Mouse (Mus musculus) kidney, postnatal 25 days (tissue): Measurements from ENCODE around the gene Irf2bp1.

ENCODE experiments used
- DNase-seq, 2 experiments: peaks; one replicate each; pipeline ENCODE4 v3.0.0; 2021; ENCODE audit warnings: mixed read lengths in 2 of 2

The Irf2bp1 gene

DNA sequence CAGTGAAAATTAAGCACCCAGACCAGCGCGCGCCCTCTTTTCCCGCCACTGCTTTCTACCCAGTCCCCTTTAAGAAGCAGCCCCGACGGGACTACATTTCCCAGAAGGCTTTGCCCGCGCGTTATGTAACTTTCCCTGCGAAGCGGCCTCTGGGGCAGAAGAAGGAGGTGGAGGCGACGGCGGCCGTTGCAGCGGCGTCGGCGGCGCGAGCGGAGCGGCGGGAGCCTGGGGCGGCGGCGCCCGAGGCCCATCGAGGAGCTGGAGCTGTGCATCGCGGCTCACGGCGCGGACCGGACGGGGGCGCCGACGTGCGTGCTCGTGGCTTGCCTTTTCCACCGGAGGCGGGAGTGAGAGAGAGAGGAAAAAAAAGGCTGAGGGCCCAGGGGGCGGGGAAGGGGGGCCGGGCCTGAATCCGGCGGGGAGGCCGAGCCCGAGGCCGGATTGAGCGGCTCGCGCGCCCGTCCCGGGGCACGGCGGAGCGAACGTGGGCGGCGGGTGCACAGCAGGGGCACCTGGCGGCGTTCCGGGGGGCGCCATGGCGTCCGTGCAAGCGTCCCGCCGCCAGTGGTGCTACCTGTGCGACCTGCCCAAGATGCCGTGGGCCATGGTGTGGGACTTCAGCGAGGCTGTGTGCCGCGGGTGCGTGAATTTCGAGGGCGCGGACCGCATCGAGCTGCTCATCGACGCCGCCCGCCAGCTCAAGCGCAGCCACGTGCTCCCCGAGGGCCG, at the start of gene Irf2bp1:
Gene Irf2bp1 (plus strand): TSS at position 143 of the 729 bp plus-strand sequence.
- DNase-seq, result peak; percentile 96

- DNase-seq, result peak; percentile 49 to 63
Measured at GRCm38 (mm10) chr7:18957569-18958383, 46.1 kb upstream of the Irf2bp1 start.

- DNase-seq, result no peak
Measured at GRCm38 (mm10) chr7:18958384-18958766, 45.5 kb upstream of the Irf2bp1 start.

DNA sequence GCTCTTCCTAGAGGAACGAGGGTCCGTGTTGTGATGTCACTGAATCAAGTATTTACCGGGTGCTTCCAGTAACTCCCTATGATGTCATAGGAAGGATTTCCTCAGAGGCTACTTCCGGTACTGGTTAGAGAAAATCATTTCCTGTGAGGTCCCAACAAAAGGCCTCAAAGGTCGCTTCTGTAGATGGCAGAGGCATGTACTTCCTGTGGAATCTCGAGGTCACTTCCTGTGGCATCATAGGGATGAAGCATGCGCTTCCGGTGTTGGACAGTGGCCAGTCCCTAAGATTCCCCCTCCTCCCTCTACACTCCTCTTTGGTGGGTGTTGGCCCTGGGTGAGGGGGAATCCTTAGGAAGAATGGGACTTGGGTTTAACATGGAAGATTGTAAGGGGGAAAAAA, 44.4 kb upstream of the Irf2bp1 start:
- peak; percentile 68 to 72 for DNase-seq

- no peak for DNase-seq
Measured at GRCm38 (mm10) chr7:18962171-18962792, 41.6 kb upstream of the Irf2bp1 start.

DNA sequence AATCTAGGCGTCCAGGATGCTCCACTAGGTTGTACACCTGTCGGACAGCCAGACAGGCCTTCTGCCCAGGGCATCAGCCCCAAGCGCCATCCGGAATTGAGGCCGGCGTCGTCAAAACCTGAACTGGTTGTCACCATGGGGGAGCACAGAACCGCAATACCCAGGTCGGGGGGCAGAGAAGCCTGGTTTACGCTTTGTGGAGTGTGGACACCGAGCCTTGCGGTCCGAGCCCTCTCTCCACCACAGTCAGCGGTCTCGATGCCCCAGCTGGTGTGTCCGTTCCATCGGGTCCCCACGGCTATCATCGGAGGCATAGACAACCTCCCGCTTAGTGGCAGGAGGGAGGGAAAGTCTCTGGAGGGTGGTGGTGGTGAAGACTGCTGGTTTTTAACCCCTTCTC, 41.0 kb upstream of the Irf2bp1 start:
- DNase-seq, result no peak

- DNase-seq, result peak in 1 of 2 experiments; percentile 43
Measured at GRCm38 (mm10) chr7:18963294-18963843, 40.5 kb upstream of the Irf2bp1 start.

GRCm38 (mm10) chr7:18965312-18965711, 38.5 kb upstream of the Irf2bp1 start:
- DNase-seq, result no peak

- DNase-seq, result no peak
Measured at GRCm38 (mm10) chr7:18967603-18968002, 36.2 kb upstream of the Irf2bp1 start.

DNA sequence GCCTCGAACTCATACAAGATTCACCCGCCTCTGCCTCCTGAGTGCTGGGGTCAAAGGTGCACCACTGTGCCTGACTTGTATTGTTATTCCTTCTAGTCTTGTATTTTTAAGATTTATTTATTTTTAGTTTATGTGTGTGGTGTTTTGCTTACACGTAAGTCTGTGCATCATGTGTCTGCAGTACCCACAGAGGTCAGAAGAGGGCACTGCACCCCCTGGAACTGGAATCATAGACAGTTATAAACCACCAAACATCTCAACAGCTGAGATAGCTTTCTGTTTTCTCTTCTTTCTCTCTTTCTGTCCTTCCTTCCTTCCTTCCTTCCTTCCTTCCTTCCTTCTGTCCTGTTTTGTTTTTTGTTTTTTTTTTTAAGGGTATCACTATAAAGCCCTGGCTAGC, 32.9 kb upstream of the Irf2bp1 start:
- DNase-seq, result no peak

- DNase-seq, result no peak
Measured at GRCm38 (mm10) chr7:18978381-18978780, 25.5 kb upstream of the Irf2bp1 start.

GRCm38 (mm10) chr7:18986503-18986902, 17.3 kb upstream of the Irf2bp1 start:
- DNase-seq, result no peak

DNA sequence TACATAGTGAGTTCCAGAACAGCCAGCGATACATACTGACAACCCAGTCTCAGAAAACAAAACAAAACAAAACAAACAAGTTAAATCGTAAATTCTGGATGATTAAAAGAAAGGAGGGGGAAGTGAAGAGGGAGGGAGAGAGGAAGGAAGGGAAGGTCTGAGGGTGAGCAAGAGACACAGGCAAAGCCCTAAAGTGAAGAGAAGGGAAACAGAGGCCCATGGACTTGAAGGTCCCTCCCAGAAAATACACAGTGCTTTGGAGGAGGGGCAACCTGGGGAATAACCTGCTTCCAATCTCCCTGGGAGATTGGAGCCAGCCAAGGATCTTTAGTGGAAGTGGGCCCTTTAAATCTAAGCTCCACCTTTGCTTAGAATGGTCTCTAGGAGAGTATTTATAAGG, 16.7 kb upstream of the Irf2bp1 start, which contains the start of gene Nanos2:
Gene Nanos2 (plus strand): TSS at position 301 of the 400 bp plus-strand sequence.
- DNase-seq, result no peak

- DNase-seq, result no peak
Measured at GRCm38 (mm10) chr7:18987747-18988146, 16.1 kb upstream of the Irf2bp1 start.

DNA sequence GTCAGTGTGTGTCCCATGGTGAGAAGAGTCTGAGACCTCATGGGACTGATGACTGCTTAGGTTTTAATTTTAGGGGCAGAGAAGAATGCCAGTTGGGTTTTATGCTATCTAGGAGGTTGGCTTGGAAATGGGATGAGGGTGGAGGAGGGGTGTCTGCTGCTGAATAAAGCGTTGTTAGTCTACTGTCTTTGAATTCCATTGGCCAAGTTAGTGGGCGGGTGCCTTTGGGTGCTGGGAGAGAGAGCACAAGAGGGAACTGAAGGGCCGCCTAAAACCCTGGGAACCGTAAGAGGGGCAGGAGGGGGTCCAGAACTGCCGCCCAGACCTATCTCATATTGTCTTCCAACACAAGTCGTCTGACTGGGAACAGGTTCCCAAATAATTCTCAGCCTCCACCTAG, 15.1 kb upstream of the Irf2bp1 start:
- no peak for DNase-seq

DNA sequence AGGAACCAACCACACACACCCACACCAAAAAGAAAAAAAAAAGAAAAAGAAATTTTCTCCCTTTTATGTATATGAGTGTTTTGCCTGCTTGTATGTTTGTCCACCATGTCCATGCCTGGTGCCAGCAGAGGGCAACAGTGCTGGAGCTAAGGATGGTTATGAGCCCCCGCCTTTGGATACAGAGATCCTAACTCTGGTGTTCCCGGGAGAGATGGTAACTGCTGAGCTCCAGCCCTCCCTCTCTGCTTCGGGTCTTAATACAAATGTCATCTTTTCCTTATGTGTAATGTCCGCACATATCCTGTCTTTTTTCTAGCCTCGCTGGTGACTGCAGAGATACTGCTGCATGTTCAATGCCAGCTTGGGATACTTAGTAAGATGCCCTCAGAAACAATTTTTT, 13.8 kb upstream of the Irf2bp1 start:
- no peak for DNase-seq

DNA sequence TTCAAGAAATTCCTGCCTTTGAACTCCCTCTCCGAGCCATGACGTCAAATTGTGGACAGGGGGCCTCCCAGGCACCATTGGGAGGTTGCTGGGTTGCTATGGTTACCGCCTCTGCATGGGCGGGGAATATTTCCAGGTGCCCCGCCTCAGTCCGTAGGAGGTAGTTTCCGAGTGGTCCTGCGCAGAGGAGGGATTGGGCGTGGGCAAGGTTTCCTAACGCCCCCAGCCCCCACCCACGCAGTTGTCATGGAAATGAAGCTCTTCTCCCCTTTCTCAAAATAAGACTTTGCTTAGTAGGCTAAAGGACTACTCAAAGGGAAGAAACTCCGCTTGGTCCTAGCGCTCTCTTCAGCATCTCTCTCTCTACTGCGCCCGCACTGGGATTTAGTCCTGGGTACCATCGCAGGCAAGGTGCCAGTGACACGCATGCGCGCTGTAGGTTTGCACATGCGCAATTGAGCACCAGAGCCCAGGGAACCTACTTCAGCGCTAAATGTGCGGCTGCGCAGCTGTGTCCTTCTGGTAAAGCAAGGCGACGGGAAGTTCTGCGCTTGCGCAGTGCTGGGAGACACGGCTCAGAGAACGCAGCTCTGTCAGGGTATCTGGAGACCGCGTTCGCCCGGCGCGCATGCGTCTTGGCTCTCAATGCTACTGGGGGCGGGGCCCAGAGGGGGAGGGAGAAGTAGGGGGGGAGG, 13.1 kb upstream of the Irf2bp1 start, which contains the start of gene Mypop:
Gene Mypop (plus strand): TSS at position 645 of the 695 bp plus-strand sequence.
- peak; percentile 100 for DNase-seq

DNA sequence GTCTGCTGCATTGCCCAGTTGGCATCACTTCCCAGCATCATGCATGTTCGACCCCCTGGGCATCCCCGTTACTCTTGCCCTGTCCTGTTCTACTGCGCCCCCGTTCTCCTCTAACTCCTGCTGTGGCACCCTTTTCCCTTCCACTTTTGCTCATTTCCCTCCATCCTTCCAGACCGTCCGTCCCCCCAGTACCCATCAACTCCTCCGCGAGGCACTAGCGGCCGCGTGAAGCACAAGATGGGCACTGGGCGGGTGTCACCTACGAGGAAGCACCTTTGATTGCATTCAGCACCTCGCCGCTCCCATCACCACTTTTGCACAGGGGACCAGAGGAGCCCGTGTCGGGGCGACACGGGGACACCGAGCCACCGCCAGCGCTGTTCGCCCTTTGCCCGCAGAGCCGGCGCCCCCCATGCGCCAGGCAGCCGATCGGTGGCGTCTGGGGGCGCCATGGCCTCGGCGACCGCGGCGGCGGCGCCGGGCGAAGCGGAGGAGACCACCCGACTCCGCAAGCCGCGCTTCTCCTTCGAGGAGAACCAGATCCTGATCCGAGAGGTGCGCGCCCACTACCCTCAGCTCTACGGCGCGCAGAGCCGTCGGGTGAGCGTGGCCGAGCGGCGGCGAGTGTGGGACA, 12.1 kb upstream of the Irf2bp1 start:
- no peak for DNase-seq

- peak in 1 of 2 experiments; percentile 50 for DNase-seq
Measured at GRCm38 (mm10) chr7:18992294-18992675, 11.6 kb upstream of the Irf2bp1 start.

DNA sequence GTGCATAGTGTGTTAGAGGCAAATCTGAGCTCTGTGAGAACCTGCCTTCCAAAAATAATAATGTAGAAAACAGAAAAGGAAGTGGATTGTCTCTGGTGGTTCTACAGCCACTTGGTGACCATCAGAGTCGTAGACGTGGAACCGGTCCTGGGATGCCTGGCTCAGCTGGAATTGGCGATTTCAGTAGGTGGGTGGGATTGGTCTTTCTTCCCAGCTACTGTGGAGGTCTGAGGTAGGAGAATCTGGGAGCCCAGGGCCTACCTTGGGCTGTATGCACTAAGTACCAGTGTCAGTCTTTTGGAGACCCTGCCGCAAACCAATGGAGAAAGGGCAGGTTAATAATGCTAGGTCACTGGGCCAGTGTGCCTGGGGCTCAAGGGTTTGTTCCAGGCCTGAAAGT, 10.8 kb upstream of the Irf2bp1 start:
- DNase-seq, result no peak

GRCm38 (mm10) chr7:18998835-18999234, 5.0 kb upstream of the Irf2bp1 start:
- DNase-seq, result no peak

DNA sequence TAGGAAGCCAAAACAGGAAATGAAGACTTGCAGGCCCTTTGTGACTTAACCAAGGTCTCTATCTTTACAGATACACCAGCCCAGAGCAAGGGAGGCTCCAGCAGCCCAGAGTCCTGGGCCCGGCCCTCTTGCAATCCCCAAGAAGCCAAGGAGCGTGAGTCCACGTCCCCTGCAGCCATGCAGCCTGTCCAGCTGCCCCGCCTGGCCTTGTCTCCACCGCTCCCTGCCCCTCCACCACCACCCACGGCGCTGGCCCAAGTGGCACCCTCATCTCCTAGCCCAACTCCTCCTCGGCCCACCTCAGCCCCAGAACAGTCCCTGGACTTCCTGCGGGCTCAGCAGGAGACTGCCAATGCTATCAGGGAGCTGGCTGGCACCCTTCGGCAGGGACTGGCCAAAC, 3.4 kb upstream of the Irf2bp1 start:
- peak in 1 of 2 experiments; percentile 46 for DNase-seq
